ENCODE assay signal across 43 mouse cellular contexts in the genomic region with DNA sequence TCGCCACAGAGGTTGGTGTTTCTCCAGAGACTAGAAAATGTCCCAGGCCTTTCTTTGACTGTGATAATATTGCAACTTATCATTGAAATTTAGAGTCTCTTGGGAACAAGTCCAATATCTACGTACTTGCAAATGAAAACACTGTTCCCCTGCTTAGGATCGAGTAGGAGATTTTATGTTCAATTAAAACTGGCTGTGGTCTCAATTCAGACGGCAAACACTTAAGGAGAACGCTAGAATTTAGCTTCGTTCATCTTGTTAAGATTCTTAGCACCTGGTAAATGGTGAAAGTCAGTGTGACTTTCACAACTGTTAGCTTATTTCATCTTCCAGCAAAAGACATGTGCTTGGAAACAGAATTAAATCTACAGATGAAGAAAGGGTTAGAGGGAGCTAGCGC. TPM values are rescaled to one million over a fixed set of nuclear protein-coding genes. Genes with fewer than 3 reads are reported as not detected.
"Had no signal": no experiment of that assay in that cellular context is flagged by ENCODE, and none has a peak within 500 bp of the region (broad histone marks: within the 10 kb centered on the region; RNA-seq: fewer than 3 reads in every experiment).

No protein-coding gene starts in this region.

- H3K4me3 ChIP-seq: gastrocnemius, adult 2 months; heart, embryonic 10.5 days; heart, embryonic 12.5 days; hindbrain, embryonic 13.5 days; hindbrain, embryonic 15.5 days; kidney, embryonic 15.5 days; layer of hippocampus, adult 2 months; limb, embryonic 13.5 days; limb, embryonic 15.5 days; liver, embryonic 12.5 days had no signal

- H3K4me1 ChIP-seq: heart, embryonic 10.5 days; heart, embryonic 12.5 days; hindbrain, embryonic 15.5 days; kidney, embryonic 15.5 days; limb, embryonic 13.5 days; limb, embryonic 15.5 days; liver, embryonic 12.5 days had no signal

- H3K27me3 ChIP-seq: heart, embryonic 12.5 days; hindbrain, embryonic 13.5 days; hindbrain, embryonic 15.5 days; kidney, embryonic 15.5 days; limb, embryonic 13.5 days; limb, embryonic 15.5 days; liver, embryonic 12.5 days had no signal

- H3K9me3 ChIP-seq: heart, embryonic 10.5 days; heart, embryonic 12.5 days; hindbrain, embryonic 13.5 days; hindbrain, embryonic 15.5 days; kidney, embryonic 15.5 days; limb, embryonic 13.5 days; limb, embryonic 15.5 days had no signal

- H3K27ac ChIP-seq: gastrocnemius, adult 2 months; heart, embryonic 10.5 days; hindbrain, embryonic 13.5 days; hindbrain, embryonic 15.5 days; hindbrain, postnatal 0 days; kidney, embryonic 15.5 days; layer of hippocampus, adult 2 months; limb, embryonic 13.5 days; limb, embryonic 15.5 days; liver, embryonic 12.5 days; liver, embryonic 14.5 days had no signal

- DNase-seq: gastrocnemius, adult 2 months; gastrocnemius, postnatal 10 days; gastrocnemius, postnatal 25 days; heart, adult 18-20 months; heart, postnatal 10 days; kidney, adult 11 months; kidney, adult 2 months; kidney, adult 9 months; kidney, postnatal 10 days; kidney, postnatal 25 days; kidney, postnatal 4 days; layer of hippocampus, adult 9-11 months; layer of hippocampus, postnatal 36 days; left cerebral cortex, postnatal 4 days had no signal

- H3K36me3 ChIP-seq: heart, embryonic 10.5 days; heart, embryonic 12.5 days; hindbrain, embryonic 13.5 days; hindbrain, embryonic 15.5 days; kidney, embryonic 15.5 days; limb, embryonic 13.5 days; limb, embryonic 15.5 days; liver, embryonic 12.5 days had no signal

- H3K9ac ChIP-seq: heart, embryonic 12.5 days; hindbrain, embryonic 13.5 days; hindbrain, embryonic 15.5 days; kidney, embryonic 15.5 days; limb, embryonic 13.5 days; limb, embryonic 15.5 days; liver, embryonic 12.5 days; liver, embryonic 14.5 days had no signal

- ATAC-seq: hindbrain, postnatal 0 days; intestine, embryonic 16.5 days; liver, embryonic 12.5 days had no signal

- H3K4me2 ChIP-seq: heart, embryonic 12.5 days; hindbrain, embryonic 13.5 days; hindbrain, embryonic 15.5 days; kidney, embryonic 15.5 days; limb, embryonic 13.5 days; limb, embryonic 15.5 days; liver, embryonic 12.5 days had no signal

RNA-seq across cellular contexts. Expression of gene 4931428L18Rik, which starts 17.1 kb away (rescaled TPM):
- total RNA-seq: gastrocnemius, adult 2 months; gastrocnemius, postnatal 10 days; gastrocnemius, postnatal 25 days; gastrocnemius, postnatal 4 days; granulocyte monocyte progenitor cell, adult 5-6 weeks; heart, adult 18-20 months; heart, adult 8-10 months; heart, postnatal 10 days; heart, postnatal 25 days; hindbrain, postnatal 0 days; layer of hippocampus, adult 2 months; layer of hippocampus, postnatal 14 days; layer of hippocampus, postnatal 36 days; left cerebral cortex, adult 18-20 months; left cerebral cortex, adult 8-10 months; left cerebral cortex, postnatal 10 days; left cerebral cortex, postnatal 25 days; left cerebral cortex, postnatal 4 days had no signal
- polyA plus RNA-seq: heart, embryonic 10.5 days; heart, embryonic 12.5 days; heart, embryonic 14.5 days; heart, embryonic 16.5 days; hindbrain, embryonic 11.5 days; hindbrain, embryonic 13.5 days; hindbrain, embryonic 15.5 days; hindbrain, postnatal 0 days; intestine, embryonic 14.5 days; intestine, embryonic 16.5 days; kidney, adult 2 months; kidney, embryonic 15.5 days; limb, embryonic 11.5 days; limb, embryonic 13.5 days; limb, embryonic 15.5 days; liver, embryonic 12.5 days; liver, embryonic 14.5 days; liver, embryonic 16.5 days had no signal

RNA-seq across cellular contexts. Expression of gene Pih1d3, which starts 17.3 kb away (rescaled TPM):
- total RNA-seq: gastrocnemius, adult 2 months; gastrocnemius, postnatal 10 days; gastrocnemius, postnatal 25 days; gastrocnemius, postnatal 4 days; granulocyte monocyte progenitor cell, adult 5-6 weeks; heart, adult 18-20 months; heart, adult 8-10 months; heart, postnatal 10 days; heart, postnatal 25 days; hematopoietic stem cell, adult 5-6 weeks; hindbrain, postnatal 0 days; layer of hippocampus, adult 2 months; layer of hippocampus, postnatal 14 days; layer of hippocampus, postnatal 36 days; left cerebral cortex, adult 18-20 months; left cerebral cortex, adult 8-10 months; left cerebral cortex, postnatal 10 days; left cerebral cortex, postnatal 25 days; left cerebral cortex, postnatal 4 days; liver, adult 2 months had no signal
- polyA plus RNA-seq: heart, embryonic 10.5 days; heart, embryonic 12.5 days; heart, embryonic 14.5 days; heart, embryonic 16.5 days; hindbrain, embryonic 11.5 days; hindbrain, embryonic 13.5 days; hindbrain, embryonic 15.5 days; hindbrain, postnatal 0 days; intestine, embryonic 14.5 days; intestine, embryonic 16.5 days; kidney, adult 2 months; kidney, embryonic 15.5 days; limb, embryonic 11.5 days; limb, embryonic 13.5 days; limb, embryonic 15.5 days; liver, adult 2 months; liver, embryonic 12.5 days; liver, embryonic 14.5 days; liver, embryonic 16.5 days had no signal

RNA-seq across cellular contexts. Expression of gene Lgsn, which starts 29.1 kb away (rescaled TPM):
- total RNA-seq: gastrocnemius, adult 2 months; gastrocnemius, postnatal 10 days; gastrocnemius, postnatal 25 days; gastrocnemius, postnatal 4 days; granulocyte monocyte progenitor cell, adult 5-6 weeks; heart, adult 18-20 months; heart, adult 8-10 months; heart, postnatal 10 days; heart, postnatal 25 days; hematopoietic stem cell, adult 5-6 weeks; hindbrain, postnatal 0 days; layer of hippocampus, adult 2 months; layer of hippocampus, postnatal 14 days; layer of hippocampus, postnatal 36 days; left cerebral cortex, adult 18-20 months; left cerebral cortex, adult 8-10 months; left cerebral cortex, postnatal 10 days; left cerebral cortex, postnatal 25 days; left cerebral cortex, postnatal 4 days; liver, adult 2 months had no signal
- polyA plus RNA-seq: heart, embryonic 10.5 days; heart, embryonic 12.5 days; heart, embryonic 14.5 days; heart, embryonic 16.5 days; hindbrain, embryonic 11.5 days; hindbrain, embryonic 13.5 days; hindbrain, embryonic 15.5 days; hindbrain, postnatal 0 days; intestine, embryonic 14.5 days; intestine, embryonic 16.5 days; kidney, adult 2 months; kidney, embryonic 15.5 days; limb, embryonic 11.5 days; limb, embryonic 13.5 days; limb, embryonic 15.5 days; liver, adult 2 months; liver, embryonic 12.5 days; liver, embryonic 14.5 days; liver, embryonic 16.5 days had no signal
